Mouse (Mus musculus) bone marrow macrophage, adult 2 months (primary cell): Measurements from ENCODE around the gene Msi2.

Experiments
- CTCF ChIP-seq: IDR thresholded peaks from 2 replicates; pipeline ENCODE4 v1.5.1; 2012; ENCODE audit warnings: low read depth, mild to moderate bottlenecking, low read length, moderate library complexity
- POLR2A ChIP-seq: IDR thresholded peaks from 2 replicates; pipeline ENCODE4 v1.6.1; 2012; ENCODE audit warnings: mild to moderate bottlenecking, low read depth, low read length, borderline replicate concordance

DNA sequence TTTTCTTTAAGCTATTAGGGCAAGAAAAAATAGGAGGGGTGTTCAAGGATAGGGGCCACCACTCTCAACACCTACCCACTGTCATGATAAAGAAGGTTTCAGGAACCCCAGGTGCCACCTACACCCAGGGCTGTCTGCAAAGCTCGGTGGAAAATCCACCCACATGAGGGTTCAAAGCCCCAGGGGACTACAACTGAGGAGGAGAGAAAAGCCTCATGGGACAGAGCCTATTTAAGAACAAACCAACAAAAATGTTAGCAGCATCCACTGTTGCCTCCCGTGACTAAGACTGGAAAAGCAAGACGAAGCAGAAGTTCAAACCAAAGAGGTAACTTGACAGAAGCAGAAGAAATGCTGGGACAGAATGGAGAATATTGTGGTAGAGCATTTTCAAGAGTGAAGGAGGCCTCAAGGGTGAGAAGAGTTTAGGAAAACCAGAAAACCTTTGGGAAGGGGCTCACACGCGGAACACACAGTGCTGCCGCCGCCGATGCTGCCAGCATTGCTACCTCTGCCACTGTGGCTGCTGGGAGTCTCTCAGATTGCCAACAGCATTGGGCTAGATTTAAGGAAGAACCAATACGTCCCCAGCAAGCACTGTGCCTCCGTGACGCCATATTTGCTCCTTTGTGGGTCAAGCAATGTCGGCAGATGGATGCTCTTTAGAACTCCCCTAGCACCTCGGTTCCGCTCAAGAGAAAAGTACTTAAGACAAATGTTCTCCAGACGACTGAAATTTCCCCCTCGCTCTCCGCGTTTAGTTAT is 224.3 kb downstream of the Msi2 start:
- TF ChIP-seq CTCF (no peak), POLR2A (no peak)
